Mouse (Mus musculus) T-helper 1 cell (primary cell): Measurements from ENCODE around the gene Hoxc6.

Experiments
- in situ Hi-C: fragments of 300-600 bp; cut with MboI, MseI; formaldehyde crosslinking; loops from one replicate; pipeline ENCODE4 v1.15.1; 2025; ENCODE audit warnings: high pct_unique_total_duplicates

Gene Hoxc6

GRCm38 (mm10) chr15:102990461-102991397 lies 7.3 kb upstream of the Hoxc6 start, which contains the start of gene Hoxc8:
Hoxc8 (plus strand) TSS chr15:102990607.
- in situ Hi-C loops = no loop called here

- in situ Hi-C loops = no loop called here
Measured at GRCm38 (mm10) chr15:102991782-102992181, 6.3 kb upstream of the Hoxc6 start.

GRCm38 (mm10) chr15:102992206-102992605 lies 5.9 kb upstream of the Hoxc6 start:
- in situ Hi-C loops = no loop called here

- in situ Hi-C loops = no loop called here
Measured at GRCm38 (mm10) chr15:102992863-102993262, 5.2 kb upstream of the Hoxc6 start.

GRCm38 (mm10) chr15:102996548-102996947 lies 1.5 kb upstream of the Hoxc6 start:
- in situ Hi-C loops = no loop called here

GRCm38 (mm10) chr15:102997431-102997830 lies 626 bp upstream of the Hoxc6 start:
- in situ Hi-C loops = no loop called here

- in situ Hi-C loops = no loop called here
Measured at GRCm38 (mm10) chr15:102998608-102999182, 638 bp downstream of the Hoxc6 start.

GRCm38 (mm10) chr15:102999183-102999831 lies 1.2 kb downstream of the Hoxc6 start:
- in situ Hi-C loops = no loop called here

GRCm38 (mm10) chr15:102999955-103000354 lies 1.9 kb downstream of the Hoxc6 start:
- in situ Hi-C loops = no loop called here

GRCm38 (mm10) chr15:103000501-103000901 lies 2.4 kb downstream of the Hoxc6 start:
- in situ Hi-C loops = no loop called here

GRCm38 (mm10) chr15:103001370-103001769 lies 3.3 kb downstream of the Hoxc6 start:
- in situ Hi-C loops = no loop called here

GRCm38 (mm10) chr15:103002156-103002555 lies 4.1 kb downstream of the Hoxc6 start:
- in situ Hi-C loops = no loop called here

- in situ Hi-C loops = no loop called here
Measured at GRCm38 (mm10) chr15:103002821-103003448, 4.9 kb downstream of the Hoxc6 start.

- in situ Hi-C loops = no loop called here
Measured at GRCm38 (mm10) chr15:103005308-103005707, 7.3 kb downstream of the Hoxc6 start.

- in situ Hi-C loops = no loop called here
Measured at GRCm38 (mm10) chr15:103005797-103006196, 7.7 kb downstream of the Hoxc6 start.

- in situ Hi-C loops = no loop called here
Measured at GRCm38 (mm10) chr15:103006326-103006725, 8.3 kb downstream of the Hoxc6 start.

- in situ Hi-C loops = no loop called here
Measured at GRCm38 (mm10) chr15:103009265-103010111, 11.4 kb downstream of the Hoxc6 start.

- in situ Hi-C loops = no loop called here
Measured at GRCm38 (mm10) chr15:103010112-103010846, 12.2 kb downstream of the Hoxc6 start.

GRCm38 (mm10) chr15:103010847-103011555 lies 12.9 kb downstream of the Hoxc6 start:
- in situ Hi-C loops = no loop called here
